Mouse (Mus musculus) left cerebral cortex, postnatal 14 days (tissue): ENCODE data around the gene Vmn1r55. TPM values are rescaled to one million over a fixed set of nuclear protein-coding genes. Genes with fewer than 3 reads are reported as not detected.
"Not testable (repeated sequence)": the region's sequence is repeated elsewhere in the genome, so short reads cannot be mapped to it uniquely, and the experiment has no call there.

Source experiments
- DNase-seq, 2 experiments: peaks; one replicate each; pipeline ENCODE4 v3.0.0; 2021 to 2022; ENCODE audit warnings: low spot score in 2 of 2, mixed read lengths in 1 of 2
- intact Hi-C: fragments of 180-260 bp; cut with DNase I; formaldehyde crosslinking; loops from one replicate; pipeline ENCODE4 v1.15.1; 2025
- long read RNA-seq, 2 experiments: library from polyadenylated mRNA; stranded (forward); transcript quantifications; one replicate each; pipeline ENCODE4 v2.0.0; 2021
- total RNA-seq, 2 experiments: library from RNA; stranded (reverse); gene quantifications; 2 replicates each; pipeline ENCODE4 v1.2.3; 2021

The Vmn1r55 gene
- not detected for total RNA-seq
- long read RNA-seq, experiment 1, result 0 reads
- long read RNA-seq, experiment 2, result 0 reads

GRCm38 (mm10) chr7:5149570-5149969 is at the start of gene Vmn1r55:
Gene Vmn1r55 (minus strand): TSS chr7:5149670.
- intact Hi-C loops, DNase-seq: not testable (repeated sequence)

GRCm38 (mm10) chr7:5196647-5197046 is 47.2 kb upstream of the Vmn1r55 start, which contains the start of gene Vmn1r56:
Gene Vmn1r56 (minus strand): TSS chr7:5196747.
- DNase-seq, intact Hi-C loops: not testable (repeated sequence)

GRCm38 (mm10) chr7:5125549-5126406 is 23.7 kb downstream of the Vmn1r55 start, which contains the start of gene Rasl2-9:
Gene Rasl2-9 (minus strand): TSS chr7:5125950.
- DNase-seq, result peak; percentile 78 to 84
- intact Hi-C loops, result no loop called here

GRCm38 (mm10) chr7:5125078-5125477 is 24.4 kb downstream of the Vmn1r55 start:
- no peak for DNase-seq
- intact Hi-C loops, result no loop called here

GRCm38 (mm10) chr7:5116850-5117249 is 32.6 kb downstream of the Vmn1r55 start, which contains the start of gene Rfpl4:
Gene Rfpl4 (minus strand): TSS chr7:5116950.
- intact Hi-C loops, result no loop called here
- DNase-seq, result no peak

- intact Hi-C loops, result no loop called here
- no peak for DNase-seq
Observed at GRCm38 (mm10) chr7:5112701-5113100, 36.8 kb downstream of the Vmn1r55 start.

- no peak for DNase-seq
- intact Hi-C loops, result no loop called here
Observed at GRCm38 (mm10) chr7:5109301-5109700, 40.2 kb downstream of the Vmn1r55 start.

- intact Hi-C loops, result no loop called here
- DNase-seq, result no peak
Observed at GRCm38 (mm10) chr7:5108272-5108671, 41.2 kb downstream of the Vmn1r55 start.

GRCm38 (mm10) chr7:5102564-5102963 is 46.9 kb downstream of the Vmn1r55 start:
- intact Hi-C loops, result no loop called here
- DNase-seq, result no peak

GRCm38 (mm10) chr7:5101066-5101663 is 48.3 kb downstream of the Vmn1r55 start:
- intact Hi-C loops, result no loop called here
- peak in 1 of 2 experiments; percentile 61 for DNase-seq

GRCm38 (mm10) chr7:5099796-5100195 is 49.7 kb downstream of the Vmn1r55 start:
- DNase-seq, result peak in 1 of 2 experiments; percentile 42
- intact Hi-C loops, result no loop called here

GRCm38 (mm10) chr7:5098769-5099168 is 50.7 kb downstream of the Vmn1r55 start:
- DNase-seq, result no peak
- intact Hi-C loops, result no loop called here

- intact Hi-C loops, result no loop called here
- DNase-seq, result no peak
Observed at GRCm38 (mm10) chr7:5092831-5093510, 56.5 kb downstream of the Vmn1r55 start.

- intact Hi-C loops, result no loop called here
- DNase-seq, result no peak
Observed at GRCm38 (mm10) chr7:5092381-5092780, 57.1 kb downstream of the Vmn1r55 start.

- peak in 1 of 2 experiments; percentile 66 for DNase-seq
- intact Hi-C loops, result no loop called here
Observed at GRCm38 (mm10) chr7:5091008-5091728, 58.3 kb downstream of the Vmn1r55 start.

- peak in 1 of 2 experiments; percentile 77 for DNase-seq
- intact Hi-C loops, result no loop called here
Observed at GRCm38 (mm10) chr7:5089853-5090252, 59.6 kb downstream of the Vmn1r55 start.

- no peak for DNase-seq
- intact Hi-C loops, result no loop called here
Observed at GRCm38 (mm10) chr7:5087886-5088285, 61.6 kb downstream of the Vmn1r55 start.

GRCm38 (mm10) chr7:5086921-5087440 is 62.5 kb downstream of the Vmn1r55 start:
- intact Hi-C loops, result no loop called here
- no peak for DNase-seq

- intact Hi-C loops, result no loop called here
- DNase-seq, result no peak
Observed at GRCm38 (mm10) chr7:5085512-5085911, 64.0 kb downstream of the Vmn1r55 start.
